Mouse (Mus musculus): ENCODE measurements around the gene Gcsh. TPM values are rescaled to one million over a fixed set of nuclear protein-coding genes. Genes with fewer than 3 reads are reported as not detected.

The Gcsh gene
- polyA plus RNA-seq, 1 experiment from 2014 or later = 78.3 TPM

- Histone ChIP-seq H3K4me1 (no peaks in the 10 kb centered on the region), H3K4me3 (no peak overlapping the region), H3K9ac (replicated peaks) (no peak overlapping the region), H3K27ac (replicated peaks) (no peak overlapping the region), H3K9me3 (no peaks in the 10 kb centered on the region), H3K4me2 (replicated peaks) (no peak overlapping the region), H3K27me3 (no peaks in the 10 kb centered on the region), H3K36me3 (no peaks in the 10 kb centered on the region)
- 82% methylated on average over 6 of the region's 6 CpGs for WGBS
- ATAC-seq (replicated peaks) = no peak
Observed at GRCm38 (mm10) chr8:116969531-116969930, 23.8 kb downstream of the Gcsh start.

GRCm38 (mm10) chr8:116954415-116954814 is 38.9 kb downstream of the Gcsh start:
- Histone ChIP-seq H3K9ac (replicated peaks) (no peak overlapping the region), H3K27ac (replicated peaks) (no peak overlapping the region), H3K27me3 (no peaks in the 10 kb centered on the region), H3K4me2 (replicated peaks) (no peak overlapping the region), H3K4me3 (no peak overlapping the region), H3K9me3 (no peaks in the 10 kb centered on the region), H3K36me3 (peaks cover 34% of the 10 kb centered on the region), H3K4me1 (no peaks in the 10 kb centered on the region)
- whole genome bisulfite sequencing = 90% methylated on average over 9 of the region's 9 CpGs
- no peak for ATAC-seq (replicated peaks)

- Histone ChIP-seq H3K27ac (replicated peaks) (no peak overlapping the region), H3K36me3 (peaks cover 28% of the 10 kb centered on the region), H3K9me3 (no peaks in the 10 kb centered on the region), H3K4me3 (no peak overlapping the region), H3K9ac (replicated peaks) (no peak overlapping the region), H3K4me2 (replicated peaks) (no peak overlapping the region), H3K4me1 (no peaks in the 10 kb centered on the region), H3K27me3 (no peaks in the 10 kb centered on the region)
- WGBS = 90% methylated on average over 8 of the region's 8 CpGs
- ATAC-seq (replicated peaks) = no peak
Observed at GRCm38 (mm10) chr8:116952428-116952827, 40.9 kb downstream of the Gcsh start.

- Histone ChIP-seq H3K9ac (replicated peaks) (no peak overlapping the region), H3K9me3 (no peaks in the 10 kb centered on the region), H3K27me3 (no peaks in the 10 kb centered on the region), H3K4me1 (no peaks in the 10 kb centered on the region), H3K4me2 (replicated peaks) (no peak overlapping the region), H3K4me3 (no peak overlapping the region), H3K27ac (replicated peaks) (no peak overlapping the region), H3K36me3 (peaks cover 21% of the 10 kb centered on the region)
- 94% methylated on average over 2 of the region's 2 CpGs for WGBS
- ATAC-seq (replicated peaks) = no peak
Observed at GRCm38 (mm10) chr8:116951778-116952177, 41.6 kb downstream of the Gcsh start.

GRCm38 (mm10) chr8:116951369-116951768 is 42.0 kb downstream of the Gcsh start:
- H3K36me3 ChIP-seq = peaks cover 17% of the 10 kb centered on the region
- H3K27ac ChIP-seq (replicated peaks) = no peak overlapping the region
- no peaks in the 10 kb centered on the region for H3K9me3 ChIP-seq
- no peak overlapping the region for H3K4me2 ChIP-seq (replicated peaks)
- 57% methylated on average over 5 of the region's 5 CpGs for WGBS
- H3K4me1 ChIP-seq = no peaks in the 10 kb centered on the region
- H3K9ac ChIP-seq (replicated peaks) = no peak overlapping the region
- H3K27me3 ChIP-seq = no peaks in the 10 kb centered on the region
- no peak for ATAC-seq (replicated peaks)
- H3K4me3 ChIP-seq = no peak overlapping the region

- H3K36me3 ChIP-seq = no peaks in the 10 kb centered on the region
- no peaks in the 10 kb centered on the region for H3K9me3 ChIP-seq
- WGBS = 91% methylated on average over 7 of the region's 7 CpGs
- no peaks in the 10 kb centered on the region for H3K27me3 ChIP-seq
- H3K4me3 ChIP-seq = no peak overlapping the region
- H3K9ac ChIP-seq (replicated peaks) = no peak overlapping the region
- no peak overlapping the region for H3K27ac ChIP-seq (replicated peaks)
- ATAC-seq (replicated peaks) = no peak
- H3K4me2 ChIP-seq (replicated peaks) = no peak overlapping the region
- peaks cover 10% of the 10 kb centered on the region for H3K4me1 ChIP-seq
Observed at GRCm38 (mm10) chr8:116947589-116947988, 45.7 kb downstream of the Gcsh start.

DNA sequence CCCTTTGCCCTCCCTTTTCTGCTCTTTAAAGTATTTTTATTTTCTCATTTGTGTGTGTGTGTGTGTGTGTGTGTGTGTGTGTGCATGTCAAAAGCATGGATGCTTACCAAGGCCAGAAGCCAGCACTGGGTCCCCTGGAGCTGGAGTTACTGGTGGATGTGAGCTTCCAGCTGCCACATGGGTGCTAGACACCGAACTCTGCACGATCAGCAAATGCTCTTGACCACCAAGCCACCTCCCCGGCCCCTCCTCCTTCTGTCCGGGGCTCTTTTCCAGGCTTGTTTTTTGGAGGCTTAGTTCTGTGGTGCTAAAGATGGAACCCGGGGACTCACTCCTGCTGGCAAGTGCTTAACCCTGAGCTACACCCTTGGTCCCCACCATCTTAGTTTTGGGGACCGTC is 46.5 kb downstream of the Gcsh start:
- peaks cover 10% of the 10 kb centered on the region for H3K4me1 ChIP-seq
- H3K9me3 ChIP-seq = no peaks in the 10 kb centered on the region
- H3K27me3 ChIP-seq = no peaks in the 10 kb centered on the region
- H3K4me2 ChIP-seq (replicated peaks) = no peak overlapping the region
- ATAC-seq (replicated peaks) = no peak
- no peaks in the 10 kb centered on the region for H3K36me3 ChIP-seq
- H3K9ac ChIP-seq (replicated peaks) = no peak overlapping the region
- 90% methylated on average over 6 of the region's 6 CpGs for WGBS
- no peak overlapping the region for H3K27ac ChIP-seq (replicated peaks)
- no peak overlapping the region for H3K4me3 ChIP-seq

DNA sequence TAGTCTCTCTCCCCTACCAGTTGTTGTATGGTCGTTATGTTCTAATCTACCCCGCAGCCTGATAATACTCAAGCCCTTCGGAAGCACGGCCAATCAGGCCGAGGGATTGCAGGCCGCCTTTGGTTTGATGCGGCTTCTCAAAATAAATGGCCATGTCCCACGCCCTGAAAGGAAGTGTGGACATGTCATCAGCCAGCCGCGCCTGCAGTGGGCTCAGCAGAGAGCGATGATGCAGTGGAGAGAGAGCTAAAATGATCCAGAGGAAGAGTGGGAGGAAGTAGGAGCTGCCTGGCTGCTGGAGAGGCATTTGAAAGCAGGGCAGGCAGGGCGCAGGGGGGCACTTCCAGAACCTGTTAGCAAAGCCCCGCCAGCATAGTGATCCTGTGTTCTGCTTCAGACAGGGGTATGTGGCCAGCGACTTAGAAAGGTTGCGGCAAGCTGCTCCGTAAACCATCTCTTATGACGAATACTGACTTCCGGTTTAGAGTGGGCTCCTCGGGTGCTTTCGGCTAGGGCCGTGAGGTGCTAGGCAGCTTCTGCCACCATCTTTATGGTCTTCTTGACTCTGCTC is 47.0 kb downstream of the Gcsh start:
- no peak overlapping the region for H3K9ac ChIP-seq (replicated peaks)
- 84% methylated on average over 21 of the region's 21 CpGs for WGBS
- ATAC-seq (replicated peaks) = no peak

GRCm38 (mm10) chr8:116945169-116945910 is 48.0 kb downstream of the Gcsh start:
- no peak for ATAC-seq (replicated peaks)
- H3K9ac ChIP-seq (replicated peaks) = no peak overlapping the region
- no peaks in the 10 kb centered on the region for H3K27me3 ChIP-seq
- no peaks in the 10 kb centered on the region for H3K36me3 ChIP-seq
- no peak overlapping the region for H3K4me3 ChIP-seq
- H3K9me3 ChIP-seq = no peaks in the 10 kb centered on the region
- 91% methylated on average over 9 of the region's 9 CpGs for WGBS
- H3K4me1 ChIP-seq = peaks cover 10% of the 10 kb centered on the region
- H3K4me2 ChIP-seq (replicated peaks) = no peak overlapping the region
- H3K27ac ChIP-seq (replicated peaks) = no peak overlapping the region

More for the DNA sequence above, 47.0 kb downstream of the Gcsh start:
- Histone ChIP-seq H3K9me3 (no peaks in the 10 kb centered on the region), H3K4me2 (replicated peaks) (no peak overlapping the region), H3K4me1 (peaks cover 10% of the 10 kb centered on the region), H3K36me3 (no peaks in the 10 kb centered on the region), H3K27ac (replicated peaks) (no peak overlapping the region), H3K4me3 (no peak overlapping the region), H3K27me3 (no peaks in the 10 kb centered on the region)

GRCm38 (mm10) chr8:116944385-116944696 is 49.0 kb downstream of the Gcsh start:
- peak overlapping the region; percentile 92 for H3K9ac ChIP-seq (replicated peaks)
- no peaks in the 10 kb centered on the region for H3K27me3 ChIP-seq
- H3K27ac ChIP-seq (replicated peaks) = no peak overlapping the region
- peak overlapping the region; percentile 99 for H3K4me3 ChIP-seq
- ATAC-seq (replicated peaks) = no peak
- peaks cover 10% of the 10 kb centered on the region for H3K4me1 ChIP-seq
- 18% methylated on average over 4 of the region's 4 CpGs for WGBS
- H3K36me3 ChIP-seq = no peaks in the 10 kb centered on the region
- peak overlapping the region; percentile 78 for H3K4me2 ChIP-seq (replicated peaks)
- no peaks in the 10 kb centered on the region for H3K9me3 ChIP-seq

DNA sequence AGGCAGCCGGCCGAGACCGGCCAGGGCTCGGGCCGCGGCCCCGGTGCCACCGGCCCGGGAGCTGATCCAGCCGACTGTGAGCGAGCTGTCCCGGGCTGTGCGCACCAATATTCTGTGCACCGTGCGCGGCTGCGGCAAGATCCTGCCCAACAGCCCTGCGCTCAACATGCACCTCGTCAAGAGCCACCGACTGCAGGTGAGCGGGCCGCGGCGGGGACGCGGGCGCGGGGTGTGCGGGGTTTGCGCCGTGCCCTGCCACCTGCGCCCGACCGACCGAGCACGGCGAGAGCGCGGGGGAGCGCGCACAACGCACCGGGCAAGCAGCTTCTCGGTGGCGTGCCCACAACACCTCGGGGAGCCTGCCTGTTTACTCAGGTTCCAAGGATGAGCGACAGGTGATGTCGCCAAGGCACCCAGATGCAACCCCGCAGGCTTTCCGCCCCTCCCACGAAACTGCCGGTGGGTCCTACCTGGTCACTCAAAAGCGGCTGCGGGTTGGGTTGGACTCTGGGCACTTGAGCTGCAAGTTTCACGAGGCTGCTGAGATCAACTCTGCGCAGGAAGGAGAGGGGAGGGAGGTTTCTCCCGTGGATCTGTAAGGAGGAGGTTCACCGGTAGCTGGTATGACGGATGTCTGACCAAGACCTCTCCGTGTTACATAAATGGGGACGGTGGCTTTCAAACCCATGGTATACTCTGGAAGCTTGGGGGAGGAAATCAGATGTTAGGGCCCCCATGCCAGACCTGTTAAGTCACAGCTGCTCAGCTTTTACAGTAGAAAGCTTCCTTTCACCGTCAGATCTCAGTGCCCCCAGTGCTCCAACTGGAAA is 49.6 kb downstream of the Gcsh start:
- peak overlapping the region; percentile 78 for H3K4me2 ChIP-seq (replicated peaks)
- H3K4me1 ChIP-seq = peaks cover 10% of the 10 kb centered on the region
- ATAC-seq (replicated peaks) = peak; percentile 75
- WGBS = under 1% methylated on average over 62 of the region's 62 CpGs
- H3K36me3 ChIP-seq = no peaks in the 10 kb centered on the region
- no peaks in the 10 kb centered on the region for H3K27me3 ChIP-seq
- peak overlapping the region; percentile 99 for H3K4me3 ChIP-seq
- H3K9me3 ChIP-seq = no peaks in the 10 kb centered on the region
- peak overlapping the region; percentile 92 for H3K9ac ChIP-seq (replicated peaks)
- H3K27ac ChIP-seq (replicated peaks) = peak overlapping the region; percentile 63; the same call in 1 of the 2 replicates

GRCm38 (mm10) chr8:116943161-116943554 is 50.2 kb downstream of the Gcsh start, which contains the start of gene Atmin:
Gene Atmin, plus strand, starts transcription at chr8:116943393.
- peak within 1 kb of the TSS; percentile 63; the same call in 1 of the 2 replicates for H3K27ac ChIP-seq (replicated peaks)
- ATAC-seq (replicated peaks) = peak; percentile 90
- H3K4me1 ChIP-seq = peaks cover 10% of the 10 kb centered on the region
- under 1% methylated on average over 46 of the region's 46 CpGs for WGBS
- H3K27me3 ChIP-seq = no peaks in the 10 kb centered on the region
- H3K9me3 ChIP-seq = no peaks in the 10 kb centered on the region
- H3K4me3 ChIP-seq = peak within 1 kb of the TSS; percentile 99
- peak within 1 kb of the TSS; percentile 78 for H3K4me2 ChIP-seq (replicated peaks)
- peak within 1 kb of the TSS; percentile 92 for H3K9ac ChIP-seq (replicated peaks)
- H3K36me3 ChIP-seq = no peaks in the 10 kb centered on the region

Data from forebrain, embryonic 15.5 days (tissue).